Mouse (Mus musculus) E14TG2a.4 (cell line): ENCODE measurements around the gene Smad5.

Experiments
- CTCF ChIP-seq: conservative IDR thresholded peaks from 2 replicates; pipeline ENCODE4 v1.5.1; 2014; ENCODE audit warnings: low read length
- NANOG ChIP-seq: IDR thresholded peaks from 2 replicates; pipeline ENCODE4 v1.6.1; 2014; ENCODE audit warnings: borderline replicate concordance, low read length, mixed read lengths

DNA sequence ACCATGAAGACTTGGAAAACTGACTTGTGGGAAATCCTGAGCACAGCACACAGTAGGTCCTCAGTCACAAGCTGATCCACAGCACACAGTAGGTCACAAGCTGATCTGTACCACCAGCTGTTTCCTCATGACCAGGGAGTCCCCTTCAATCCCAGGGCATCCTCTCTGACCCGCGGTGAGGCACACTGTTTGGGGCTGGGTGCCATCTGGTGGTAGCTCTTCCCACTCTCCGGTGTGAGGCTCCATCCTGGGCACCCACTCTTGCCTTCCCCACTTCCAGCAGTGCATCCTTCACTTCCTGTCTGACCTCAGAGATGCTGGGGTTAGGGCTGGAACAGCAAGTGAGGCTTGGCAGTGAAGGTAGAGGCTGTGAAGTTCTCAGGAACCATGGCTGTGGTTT lies 69.8 kb downstream of the Smad5 start:
- TF ChIP-seq CTCF (no peak), NANOG (no peak)
